Mouse (Mus musculus) gastrocnemius, postnatal 10 days (tissue): Measurements from ENCODE around the gene Olfr1406. TPM values are rescaled to one million over a fixed set of nuclear protein-coding genes. Genes with fewer than 3 reads are reported as not detected.
"Not testable (repeated sequence)": the region's sequence is repeated elsewhere in the genome, so short reads cannot be mapped to it uniquely, and the experiment has no call there.

Source experiments
- DNase-seq: peaks from one replicate; pipeline ENCODE4 v3.0.0; 2021; ENCODE audit warnings: mixed read lengths
- long read RNA-seq, 2 experiments: library from polyadenylated mRNA; stranded (forward); transcript quantifications; one replicate each; pipeline ENCODE4 v2.0.0; 2021
- total RNA-seq, 2 experiments: library from RNA; stranded (reverse); gene quantifications; 2 replicates each; pipeline ENCODE4 v1.2.3; 2021

Olfr1406 gene
- not detected for total RNA-seq
- long read RNA-seq, experiment 1 = 0 reads
- long read RNA-seq, experiment 2 = 0 reads

- DNase-seq = no peak
Observed at GRCm38 (mm10) chr1:173190540-173190939, at the start of gene Olfr1406. Gene Olfr1406 (minus strand): TSS chr1:173190640.

- DNase-seq = not testable (repeated sequence)
Observed at GRCm38 (mm10) chr1:173237004-173237403, 46.6 kb upstream of the Olfr1406 start.

GRCm38 (mm10) chr1:173227081-173227480, 36.6 kb upstream of the Olfr1406 start, which contains the start of gene Fcer1a:
Gene Fcer1a (minus strand): TSS chr1:173227214.
- DNase-seq = no peak

GRCm38 (mm10) chr1:173216481-173216880, 26.0 kb upstream of the Olfr1406 start:
- DNase-seq = no peak

- no peak for DNase-seq
Observed at GRCm38 (mm10) chr1:173212092-173212491, 21.7 kb upstream of the Olfr1406 start, which contains the start of gene Olfr1404. Gene Olfr1404 (plus strand): TSS chr1:173212392.

- no peak for DNase-seq
Observed at GRCm38 (mm10) chr1:173197508-173197907, 7.1 kb upstream of the Olfr1406 start, which contains the start of gene Olfr218. Gene Olfr218 (plus strand): TSS chr1:173197808.

- DNase-seq = no peak
Observed at GRCm38 (mm10) chr1:173196359-173196758, 5.9 kb upstream of the Olfr1406 start.

GRCm38 (mm10) chr1:173192059-173192458, 1.6 kb upstream of the Olfr1406 start:
- DNase-seq = no peak

GRCm38 (mm10) chr1:173174154-173174842, 16.1 kb downstream of the Olfr1406 start:
- DNase-seq = no peak

- no peak for DNase-seq
Observed at GRCm38 (mm10) chr1:173137274-173137673, 53.2 kb downstream of the Olfr1406 start, which contains the start of gene Olfr1408. Gene Olfr1408 (minus strand): TSS chr1:173137374.

Other genes with a start within 250 kb of the Olfr1406 start
- not detected for gene Olfr16, start 240.2 kb downstream of the Olfr1406 start, total RNA-seq
- gene Olfr1408, start 53.3 kb downstream of the Olfr1406 start, total RNA-seq = not detected
- gene Olfr218, start 7.2 kb upstream of the Olfr1406 start, total RNA-seq = not detected
- not detected for gene Olfr1404, start 21.8 kb upstream of the Olfr1406 start, total RNA-seq
- gene Fcer1a, start 36.6 kb upstream of the Olfr1406 start, total RNA-seq = under 1 TPM in 1 of 2 experiments, not detected in 1; 0.54 TPM
- not detected for gene Olfr418, start 75.4 kb upstream of the Olfr1406 start, total RNA-seq
- not detected for gene Mptx2, start 87.1 kb upstream of the Olfr1406 start, total RNA-seq
- 10 to 100 TPM in 1 of 2 experiments, 1 to 10 TPM in 1; 8.4 to 11.3 TPM for gene Ackr1, start 143.1 kb upstream of the Olfr1406 start, total RNA-seq
- gene Aim2, start 160.2 kb upstream of the Olfr1406 start, total RNA-seq = 1 to 10 TPM in 1 of 2 experiments, under 1 TPM in 1; 0.26 to 1.0 TPM
- 10 to 100 TPM; 22.9 to 31.4 TPM for gene Cadm3, start 177.1 kb upstream of the Olfr1406 start, total RNA-seq